ENCODE assay signal across 8 mouse cellular contexts in genomic region chrX:48424583-48424982, GRCm38 (mm10). TPM values are rescaled to one million over a fixed set of nuclear protein-coding genes. Genes with fewer than 3 reads are reported as not detected.
DNase-seq lines count a peak whose midpoint lies in the region; ATAC-seq and TF ChIP-seq lines count a peak whose summit lies in the region.

No protein-coding gene starts in this region.

- H3K4me1 ChIP-seq in heart, postnatal 0 days (ENCODE audit: control insufficient read depth, insufficient read depth): 0 out of 2 replicates have a peak, but pooled peaks cover 14% of the 10 kb centered on the region
- peaks cover 0 to 23% of the 10 kb centered on the region in 2 experiments; a peak in 3 of 4 replicates for H3K4me1 ChIP-seq in liver, embryonic 14.5 days (replicated peaks; ENCODE audit: control insufficient read depth in 2 of 2, insufficient read depth in 2 of 2, low read length in 1 of 2)
- peaks cover 22% of the 10 kb centered on the region for H3K4me1 ChIP-seq in spleen, adult 2 months (ENCODE audit: control insufficient read depth, insufficient read depth, insufficient read length)
- no peaks in the 10 kb centered on the region for H3K4me1 ChIP-seq in midbrain, embryonic 10.5 days

- TF ChIP-seq POLR2A in spleen, adult 2 months (IDR thresholded peaks at IDR 0.05; ENCODE audit: low read depth, low read length): no peak

- H3K4me3 ChIP-seq in layer of hippocampus, adult 2 months: no peak overlapping the region
- 0 out of 2 replicates have a peak overlapping the region, but pooled peaks have one; percentile 2 for H3K4me3 ChIP-seq in heart, postnatal 0 days (ENCODE audit: low read depth, low read length)
- H3K4me3 ChIP-seq in liver, embryonic 14.5 days (ENCODE audit: insufficient read depth in 1 of 2, low read depth in 2 of 2, low read length in 2 of 2): peak overlapping the region; percentile 5 to 8; a peak in 2 of 4 replicates
- H3K4me3 ChIP-seq in spleen, adult 2 months (ENCODE audit: extremely low read depth, insufficient read depth, insufficient read length): peak overlapping the region; percentile 29; the same call in 1 of the 2 replicates
- no peak overlapping the region for H3K4me3 ChIP-seq in midbrain, embryonic 10.5 days

- H3K9ac ChIP-seq in heart, postnatal 0 days (replicated peaks; ENCODE audit: low read depth, low read length): no peak overlapping the region
- H3K9ac ChIP-seq in liver, embryonic 14.5 days (replicated peaks): no peak overlapping the region

- peak overlapping the region; percentile 46 for H3K4me2 ChIP-seq in heart, postnatal 0 days (ENCODE audit: low read depth, low read length)
- peak overlapping the region; percentile 51 for H3K4me2 ChIP-seq in liver, embryonic 14.5 days (ENCODE audit: low read depth)

- no peak overlapping the region for H3K27ac ChIP-seq in layer of hippocampus, adult 2 months
- H3K27ac ChIP-seq in heart, postnatal 0 days (ENCODE audit: low read depth): peak overlapping the region; percentile 67; the same call in 1 of the 2 replicates
- H3K27ac ChIP-seq in liver, embryonic 14.5 days: no peak overlapping the region
- H3K27ac ChIP-seq in spleen, adult 2 months (ENCODE audit: insufficient read depth, low read length): peak overlapping the region; percentile 75
- no peak overlapping the region for H3K27ac ChIP-seq in midbrain, embryonic 10.5 days (replicated peaks)

- TF ChIP-seq EP300 in heart, postnatal 0 days (IDR thresholded peaks at IDR 0.05; ENCODE audit: low read depth): no peak
- no peak for TF ChIP-seq EP300 in liver, embryonic 14.5 days (IDR thresholded peaks at IDR 0.05; ENCODE audit: low read depth)

- H3K36me3 ChIP-seq in heart, postnatal 0 days (replicated peaks; ENCODE audit: control insufficient read depth, insufficient read depth, low read length): no peaks in the 10 kb centered on the region
- H3K36me3 ChIP-seq in liver, embryonic 14.5 days (replicated peaks; ENCODE audit: control insufficient read depth, insufficient read depth, low read depth): no peaks in the 10 kb centered on the region
- H3K36me3 ChIP-seq in spleen, adult 2 months (ENCODE audit: control insufficient read depth, insufficient read depth, low read length): no peaks in the 10 kb centered on the region; the same call in 1 of the 2 replicates
- no peaks in the 10 kb centered on the region for H3K36me3 ChIP-seq in midbrain, embryonic 10.5 days

- no peaks in the 10 kb centered on the region for H3K27me3 ChIP-seq in heart, postnatal 0 days (ENCODE audit: control insufficient read depth, insufficient read depth, low read length)
- no peaks in the 10 kb centered on the region for H3K27me3 ChIP-seq in liver, embryonic 14.5 days (ENCODE audit: control insufficient read depth, insufficient read depth, low read length)
- no peaks in the 10 kb centered on the region for H3K27me3 ChIP-seq in spleen, adult 2 months (ENCODE audit: control insufficient read depth, insufficient read depth, low read length)
- H3K27me3 ChIP-seq in midbrain, embryonic 10.5 days (ENCODE audit: low read depth, poor library complexity, severe bottlenecking): no peaks in the 10 kb centered on the region

- H3K9me3 ChIP-seq in heart, postnatal 0 days (replicated peaks; ENCODE audit: control insufficient read depth, low read length): no peaks in the 10 kb centered on the region
- H3K9me3 ChIP-seq in liver, embryonic 14.5 days (ENCODE audit: control insufficient read depth, low read length): no peaks in the 10 kb centered on the region
- H3K9me3 ChIP-seq in midbrain, embryonic 10.5 days (replicated peaks): no peaks in the 10 kb centered on the region

- TF ChIP-seq CTCF in layer of hippocampus, adult 2 months (conservative IDR thresholded peaks at IDR 0.05): no peak
- no peak for TF ChIP-seq CTCF in heart, postnatal 0 days (IDR thresholded peaks at IDR 0.05; ENCODE audit: low read depth)
- no peak for TF ChIP-seq CTCF in liver, embryonic 14.5 days (IDR thresholded peaks at IDR 0.05; ENCODE audit: low read depth)
- TF ChIP-seq CTCF in spleen, adult 2 months (IDR thresholded peaks at IDR 0.05; ENCODE audit: extremely low read depth, insufficient read depth, insufficient read length, insufficient replicate concordance): 0 out of 2 replicates have a peak, but pooled peaks have one; percentile 21

- ATAC-seq in heart, postnatal 0 days (ENCODE audit: insufficient read depth, low read depth): no peak
- ATAC-seq in liver, embryonic 14.5 days (ENCODE audit: insufficient read depth): peak; percentile 44; the same call in 1 of the 2 replicates

- 42% methylated on average over 3 of the region's 3 CpGs for WGBS in heart, postnatal 0 days
- WGBS in liver, embryonic 14.5 days (ENCODE audit: insufficient replicate concordance): 33% methylated on average over 3 of the region's 3 CpGs
- WGBS in spleen, adult 2 months: 36% methylated on average over 3 of the region's 3 CpGs
- WGBS in midbrain, embryonic 10.5 days: 53% methylated on average over 3 of the region's 3 CpGs

- DNase-seq in layer of hippocampus, adult 11-12 months (ENCODE audit: low spot score): peak; percentile 24
- DNase-seq in layer of hippocampus, adult 2 months (ENCODE audit: low spot score in 2 of 2): no peak
- no peak for DNase-seq in heart, postnatal 0 days (ENCODE audit: low spot score)
- no peak for DNase-seq in liver, embryonic 14.5 days (ENCODE audit: low read depth in 3 of 3, low spot score in 3 of 3)
- DNase-seq in spleen, adult 2 months (ENCODE audit: low read depth in 1 of 2, low spot score in 2 of 2): peak; percentile 52 to 66
- no peak for DNase-seq in midbrain, embryonic 10.5 days (ENCODE audit: low spot score)
- DNase-seq in ovary, adult 18-20 months (ENCODE audit: low spot score): no peak
- no peak for DNase-seq in frontal cortex, postnatal 10 days (ENCODE audit: low spot score in 2 of 2)

RNA-seq across cellular contexts. Expression of gene Elf4, which starts 38.3 kb away (rescaled TPM):
- total RNA-seq in layer of hippocampus, adult 2 months (2021): under 1 TPM; 0.61 to 0.84 TPM
- 12.3 and 13.0 TPM in 2 replicates for total RNA-seq in heart, postnatal 0 days (2014; rRNA removed; ENCODE audit: low replicate concordance)
- polyA plus RNA-seq in heart, postnatal 0 days (2015; fragmentation: Nextera tagmentation; extraction: Ambion mirVana): 4.1 and 4.6 TPM in 2 replicates
- 3.5 and 3.8 TPM in 2 replicates for polyA plus RNA-seq in liver, embryonic 14.5 days (2012; rRNA removed)
- polyA plus RNA-seq in liver, embryonic 14.5 days (2014; fragmentation: Nextera tagmentation; extraction: Ambion mirVana): 2.5 and 2.6 TPM in 2 replicates
- 42.0 and 46.3 TPM in 2 replicates for polyA plus RNA-seq in spleen, adult 2 months (2012; rRNA removed)
- polyA plus RNA-seq in midbrain, embryonic 10.5 days (2016; fragmentation: Nextera tagmentation; extraction: Ambion mirVana): 1.8 and 2.0 TPM in 2 replicates

Comparison
In these comparisons a context has a peak if more than half of its experiments do, and no peak if none do; other contexts are left out.
1. DNase-seq: peak in layer of hippocampus, adult 11-12 months (single experiment) and spleen, adult 2 months (2 of 2); none in layer of hippocampus, adult 2 months (0 of 2), heart, postnatal 0 days (single experiment), liver, embryonic 14.5 days (0 of 3), midbrain, embryonic 10.5 days (single experiment), ovary, adult 18-20 months (single experiment) and frontal cortex, postnatal 10 days (0 of 2).
2. H3K27ac ChIP-seq: peak in heart, postnatal 0 days (single experiment) and spleen, adult 2 months (single experiment); none in layer of hippocampus, adult 2 months (single experiment), liver, embryonic 14.5 days (single experiment) and midbrain, embryonic 10.5 days (single experiment).
3. H3K4me3 ChIP-seq: peak in heart, postnatal 0 days (single experiment), liver, embryonic 14.5 days (2 of 2) and spleen, adult 2 months (single experiment); none in layer of hippocampus, adult 2 months (single experiment) and midbrain, embryonic 10.5 days (single experiment).